Mouse (Mus musculus): Measurements from ENCODE around the gene Yipf6.

GRCm38 (mm10) chrX:98959050-98959449, 22.9 kb downstream of the Yipf6 start:
- TF ChIP-seq POLR2A (IDR thresholded peaks at IDR 0.05; ENCODE audit: insufficient read depth, low read length) (no peak), CTCF (IDR thresholded peaks at IDR 0.05; ENCODE audit: low read depth, low read length) (no peak)

Data from ES-Bruce4 (cell line).